15 mouse cellular contexts compared by ENCODE assay signal in the genomic region with DNA sequence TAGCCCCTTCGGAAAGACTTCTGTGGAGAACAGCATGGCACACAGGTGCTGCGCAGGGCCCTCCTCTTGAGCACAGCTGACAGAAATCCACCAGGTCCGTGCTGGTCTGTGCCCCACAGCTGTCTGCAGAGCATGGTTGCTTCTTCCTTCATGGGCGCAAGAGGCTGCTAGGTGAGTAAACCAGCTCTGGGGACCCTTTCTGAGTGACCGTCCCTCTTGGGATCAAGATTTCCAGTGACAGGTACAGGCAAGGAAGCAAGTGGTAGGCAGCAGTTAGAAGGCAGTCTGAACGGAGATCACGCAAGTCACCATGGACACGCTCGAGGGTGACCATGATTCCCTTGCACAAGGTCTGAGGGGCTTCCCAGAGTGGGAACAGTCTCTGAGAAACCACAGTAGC. TPM values are rescaled to one million over a fixed set of nuclear protein-coding genes. Genes with fewer than 3 reads are reported as not detected.
"Had no signal": no experiment of that assay in that cellular context is flagged by ENCODE, and none has a peak within 500 bp of the region (broad histone marks: within the 10 kb centered on the region; RNA-seq: fewer than 3 reads in every experiment).

No protein-coding gene starts in this region.

- ATAC-seq: midbrain, embryonic 13.5 days had no signal

- H3K4me3 ChIP-seq: limb, embryonic 12.5 days; liver, embryonic 15.5 days; midbrain, embryonic 13.5 days; neural tube, embryonic 15.5 days had no signal

- H3K4me2 ChIP-seq: limb, embryonic 12.5 days; liver, embryonic 11.5 days; liver, embryonic 15.5 days; midbrain, embryonic 13.5 days; neural tube, embryonic 15.5 days had no signal

- H3K27me3 ChIP-seq: liver, embryonic 15.5 days had no signal

- H3K36me3 ChIP-seq: limb, embryonic 12.5 days; liver, embryonic 15.5 days; midbrain, embryonic 13.5 days; neural tube, embryonic 15.5 days had no signal

- H3K27ac ChIP-seq: liver, embryonic 15.5 days; midbrain, embryonic 13.5 days; neural tube, embryonic 15.5 days; stomach, postnatal 0 days had no signal

- H3K9me3 ChIP-seq: limb, embryonic 12.5 days; liver, embryonic 15.5 days; midbrain, embryonic 13.5 days; neural tube, embryonic 15.5 days had no signal

- DNase-seq: kidney, postnatal 36 days; layer of hippocampus, adult 9-11 months; layer of hippocampus, postnatal 36 days; lung, adult 2 months; lung, postnatal 36 days; thymus, postnatal 4 days had no signal

- H3K9ac ChIP-seq: limb, embryonic 12.5 days; liver, embryonic 15.5 days; midbrain, embryonic 13.5 days; neural tube, embryonic 15.5 days had no signal

RNA-seq across cellular contexts. Expression of a gene that starts 0.3 kb away (rescaled TPM):
- total RNA-seq: megakaryocyte progenitor cell, adult 5-6 weeks had no signal
- polyA plus RNA-seq: limb, embryonic 12.5 days; liver, embryonic 15.5 days; neural tube, embryonic 11.5 days; stomach, postnatal 0 days had no signal

RNA-seq across cellular contexts. Expression of a gene that starts 27.0 kb away (rescaled TPM):
- total RNA-seq: megakaryocyte progenitor cell, adult 5-6 weeks had no signal
- polyA plus RNA-seq: lung, postnatal 0 days had no signal
